Mouse (Mus musculus) kidney, embryonic 15.5 days (tissue): ENCODE data around the gene Mtch2. TPM values are rescaled to one million over a fixed set of nuclear protein-coding genes. Genes with fewer than 3 reads are reported as not detected.

Experiments used
- ATAC-seq: fragments of 200-750 bp; cut with Nextera tagmentation; replicated peaks from 2 replicates; pipeline ENCODE4 v1.8.0; 2017; ENCODE audit warnings: moderate TSS enrichment; ENCODE audit not compliant: low FRiP score
- H3K27ac ChIP-seq: fragments of 300-500 bp; sonication (generic); 2 replicates; pipeline ENCODE4 v1.5.1; 2015; ENCODE audit warnings: mild to moderate bottlenecking, inconsistent platforms
- H3K27me3 ChIP-seq: fragments of 300-500 bp; sonication (generic); 2 replicates; pipeline ENCODE4 v1.6.1; 2015; ENCODE audit warnings: inconsistent platforms
- H3K36me3 ChIP-seq: fragments of 300-500 bp; sonication (generic); 2 replicates; pipeline ENCODE4 v1.6.1; 2015; ENCODE audit warnings: inconsistent platforms
- H3K4me1 ChIP-seq: fragments of 300-500 bp; sonication (generic); 2 replicates; pipeline ENCODE4 v1.6.1; 2015; ENCODE audit warnings: inconsistent platforms
- H3K4me2 ChIP-seq: fragments of 300-500 bp; sonication (generic); 2 replicates; pipeline ENCODE4 v1.6.1; 2015; ENCODE audit warnings: moderate library complexity, mild to moderate bottlenecking, inconsistent platforms
- H3K4me3 ChIP-seq: fragments of 300-500 bp; sonication (generic); replicated peaks from 2 replicates; pipeline ENCODE4 v1.5.1; 2015; ENCODE audit warnings: mild to moderate bottlenecking, inconsistent platforms
- H3K9ac ChIP-seq: fragments of 300-500 bp; sonication (generic); 2 replicates; pipeline ENCODE4 v1.6.1; 2015; ENCODE audit warnings: mild to moderate bottlenecking, inconsistent platforms
- H3K9me3 ChIP-seq: fragments of 300-500 bp; sonication (generic); replicated peaks from 2 replicates; pipeline ENCODE4 v1.6.1; 2016; ENCODE audit warnings: inconsistent platforms
- WGBS: fragments of 180-500 bp; shearing (Covaris S2); methylation state at CpG from one replicate; pipeline ENCODE4 v1.1.7; 2015; ENCODE audit warnings: mixed read lengths; 5-methylcytosine and 5-hydroxymethylcytosine counted together
- polyA plus RNA-seq: library from polyadenylated mRNA; unstranded; fragments of >200 nt; fragmentation: Nextera tagmentation; extraction: Ambion mirVana; gene quantifications from 2 replicates; pipeline ENCODE4 v1.2.1, GENCODE M21; 2015

Gene Mtch2
- polyA plus RNA-seq, 1 experiment from 2014 or later: 208 TPM

DNA sequence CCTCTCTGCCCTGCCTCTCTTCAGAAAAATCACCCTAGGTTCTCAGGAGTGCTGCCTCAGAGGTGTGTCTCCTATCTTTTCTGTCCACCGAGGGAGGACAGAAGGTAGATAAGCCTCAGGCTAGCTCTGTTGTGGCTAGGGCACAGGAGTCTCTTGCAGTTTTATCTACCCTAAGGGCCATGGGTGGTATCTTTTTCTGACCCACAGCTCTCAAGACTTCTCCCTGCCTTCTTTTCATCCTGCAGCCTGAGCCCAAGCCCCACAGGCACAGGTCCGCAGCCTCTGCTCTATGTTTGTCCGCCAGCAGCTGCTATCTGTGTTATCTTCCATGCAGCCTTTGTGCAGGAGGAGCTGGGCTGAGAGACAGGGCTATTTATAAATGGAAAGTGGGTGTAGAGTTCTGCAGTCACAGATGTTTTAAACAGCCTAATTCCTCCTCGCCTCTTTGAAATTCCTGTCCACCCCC lies 23.2 kb downstream of the Mtch2 start:
- Histone ChIP-seq H3K9me3 (no peaks in the 10 kb centered on the region), H3K9ac (no peak overlapping the region), H3K4me3 (no peak overlapping the region), H3K4me1 (no peaks in the 10 kb centered on the region), H3K36me3 (peaks cover 30% of the 10 kb centered on the region), H3K27ac (no peak overlapping the region), H3K27me3 (no peaks in the 10 kb centered on the region), H3K4me2 (no peak overlapping the region)
- 39% methylated on average over 4 of the region's 4 CpGs for WGBS
- ATAC-seq: peak; percentile 47; the same call in 1 of the 2 replicates

DNA sequence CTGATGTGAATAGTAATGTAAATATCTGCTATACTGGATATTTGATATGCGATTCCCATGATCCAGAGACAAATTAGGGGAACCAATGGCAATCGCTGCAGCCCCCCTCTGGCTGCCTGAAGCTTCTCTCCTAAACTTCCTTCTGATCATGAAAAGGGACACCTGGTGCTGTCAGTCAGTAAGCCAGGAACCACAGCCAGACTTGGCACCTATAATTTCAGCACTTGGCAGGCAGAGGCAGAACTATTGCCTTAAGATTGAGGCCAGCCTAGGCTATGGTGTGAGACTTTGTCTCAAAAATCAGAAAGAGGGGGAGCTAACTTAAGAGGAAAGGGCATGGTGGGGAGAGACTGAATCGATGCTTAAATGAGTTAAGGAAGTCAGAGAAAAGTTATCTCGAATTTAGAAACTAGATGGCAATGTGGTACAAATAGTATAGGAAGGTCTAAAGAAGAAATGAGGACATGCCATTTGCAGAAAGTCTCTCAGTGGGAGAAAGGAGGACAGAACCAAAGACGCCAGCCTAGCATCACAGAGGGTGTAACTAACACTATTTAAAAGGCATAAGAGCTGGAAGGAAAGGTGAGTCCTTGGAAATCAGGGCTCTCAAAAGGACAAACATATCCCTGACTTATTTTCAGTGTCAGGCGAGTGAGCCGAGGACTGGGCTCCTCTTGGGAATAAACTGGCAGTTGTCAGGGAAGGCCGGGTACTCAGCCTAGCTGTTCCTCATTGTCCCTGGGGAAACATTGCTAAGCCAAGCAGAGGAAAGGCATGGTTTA lies 24.4 kb downstream of the Mtch2 start:
- Histone ChIP-seq H3K9ac (no peak overlapping the region), H3K4me2 (no peak overlapping the region), H3K27ac (no peak overlapping the region), H3K36me3 (peaks cover 19% of the 10 kb centered on the region), H3K4me1 (no peaks in the 10 kb centered on the region), H3K4me3 (no peak overlapping the region), H3K9me3 (no peaks in the 10 kb centered on the region), H3K27me3 (no peaks in the 10 kb centered on the region)
- ATAC-seq: no peak
- WGBS: 65% methylated on average over 8 of the region's 8 CpGs

DNA sequence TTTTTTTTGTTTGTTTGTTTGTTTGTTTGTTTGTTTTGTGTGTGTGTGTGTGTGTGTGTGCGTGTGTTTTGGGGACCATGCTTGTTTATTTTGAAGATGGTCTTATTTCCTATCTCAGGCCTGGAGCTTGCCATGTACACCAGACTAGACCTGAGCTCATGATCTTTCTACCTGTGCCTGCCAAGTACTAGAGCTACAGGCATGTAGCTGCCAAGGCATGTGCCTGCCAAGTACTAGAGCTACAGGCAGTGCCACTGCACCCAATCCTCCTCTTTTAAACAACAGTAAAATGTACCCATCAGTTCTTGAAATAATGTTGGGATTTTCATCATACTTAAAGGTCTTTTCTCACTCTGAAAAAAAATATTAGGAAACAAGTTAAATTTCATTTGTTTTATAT lies 27.1 kb downstream of the Mtch2 start:
- 88% methylated on average over 1 of the region's 1 CpGs for WGBS
- no peak overlapping the region for H3K27ac ChIP-seq
- no peak for ATAC-seq
- no peak overlapping the region for H3K4me2 ChIP-seq
- no peaks in the 10 kb centered on the region for H3K4me1 ChIP-seq
- H3K9me3 ChIP-seq: no peaks in the 10 kb centered on the region
- H3K27me3 ChIP-seq: no peaks in the 10 kb centered on the region
- H3K9ac ChIP-seq: no peak overlapping the region
- H3K36me3 ChIP-seq: no peaks in the 10 kb centered on the region
- no peak overlapping the region for H3K4me3 ChIP-seq

DNA sequence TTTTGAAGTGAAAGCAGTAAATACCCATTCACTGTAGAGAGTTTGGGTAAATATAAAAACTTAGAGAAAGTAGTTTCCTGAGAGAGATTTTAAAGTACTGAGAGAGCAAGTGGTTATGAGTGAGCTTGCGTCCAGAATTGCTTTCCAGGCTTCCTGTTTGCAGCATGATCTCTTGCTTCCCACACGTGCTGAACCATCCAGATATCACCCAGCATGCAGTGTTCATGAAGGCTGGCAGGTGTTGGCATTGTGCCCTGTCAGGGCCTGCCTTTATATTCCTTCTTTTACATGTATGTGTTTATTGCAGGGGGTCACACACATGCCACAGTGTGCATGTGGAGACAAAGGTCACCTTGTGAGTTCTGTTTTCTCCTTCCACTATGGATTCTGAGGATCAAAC lies 28.3 kb downstream of the Mtch2 start:
- Histone ChIP-seq H3K9ac (no peak overlapping the region), H3K4me1 (no peaks in the 10 kb centered on the region), H3K27me3 (no peaks in the 10 kb centered on the region), H3K9me3 (no peaks in the 10 kb centered on the region), H3K27ac (no peak overlapping the region), H3K4me3 (no peak overlapping the region), H3K36me3 (no peaks in the 10 kb centered on the region), H3K4me2 (no peak overlapping the region)
- WGBS: 61% methylated on average over 2 of the region's 2 CpGs
- no peak for ATAC-seq

DNA sequence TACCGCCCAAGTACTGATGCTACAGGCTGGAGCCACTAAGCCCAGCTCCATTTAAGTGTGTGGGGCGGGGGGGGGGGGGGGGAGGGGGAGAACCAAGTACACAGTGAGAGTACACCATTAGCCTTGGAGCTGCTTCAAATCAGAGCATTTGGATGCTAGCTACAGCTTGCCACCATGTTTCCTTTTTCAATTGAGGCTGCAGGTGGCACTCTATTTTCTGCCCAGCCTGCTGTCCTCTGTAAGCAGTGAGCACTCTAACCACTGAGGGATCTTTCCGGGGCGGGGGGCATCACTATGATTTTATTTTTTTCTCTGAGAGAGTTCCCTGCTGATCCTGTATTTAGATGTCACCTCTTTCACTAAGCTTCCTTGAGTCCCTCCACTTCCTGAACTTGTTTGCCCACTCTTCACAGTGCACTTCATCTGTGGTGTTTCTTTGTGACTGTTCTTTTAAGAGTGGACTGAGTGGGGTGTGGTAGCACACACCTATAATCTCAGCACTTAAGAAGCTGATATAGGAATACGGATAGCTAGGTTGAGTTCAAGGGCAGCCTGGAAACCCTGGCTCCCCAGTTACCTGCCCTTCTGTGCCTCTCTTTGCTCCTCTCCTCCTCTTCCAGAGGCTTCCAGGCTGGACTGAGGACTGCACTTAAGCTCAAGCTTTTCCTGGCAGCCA lies 30.8 kb downstream of the Mtch2 start:
- Histone ChIP-seq H3K4me3 (no peak overlapping the region), H3K4me2 (no peak overlapping the region), H3K27me3 (no peaks in the 10 kb centered on the region), H3K36me3 (no peaks in the 10 kb centered on the region), H3K9ac (no peak overlapping the region), H3K27ac (no peak overlapping the region), H3K9me3 (no peaks in the 10 kb centered on the region), H3K4me1 (no peaks in the 10 kb centered on the region)
- ATAC-seq: no peak
- 62% methylated on average over 5 of the region's 5 CpGs for WGBS

DNA sequence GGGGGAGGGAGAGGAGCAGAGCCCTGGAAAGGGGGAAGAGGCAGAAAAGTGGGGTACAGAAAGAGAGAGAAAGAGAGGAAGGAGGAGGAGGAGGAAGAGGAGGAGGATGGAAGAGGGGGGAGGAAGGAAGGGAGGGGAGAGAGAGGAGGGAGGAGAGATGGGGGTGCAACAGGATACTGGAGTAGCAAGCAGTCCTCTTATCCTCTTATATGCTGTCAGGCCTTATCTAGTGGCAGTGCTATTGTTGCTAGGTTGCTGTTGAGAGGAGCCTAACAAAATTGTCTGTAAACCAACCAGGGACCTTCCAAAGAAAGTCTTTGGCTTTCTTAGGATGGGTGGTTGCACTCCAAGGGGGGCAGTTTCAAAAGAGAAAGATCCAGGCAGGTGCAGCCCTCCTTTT lies 32.5 kb downstream of the Mtch2 start:
- Histone ChIP-seq H3K27me3 (peaks cover 5% of the 10 kb centered on the region), H3K4me1 (no peaks in the 10 kb centered on the region; the same call in 1 of the 2 replicates), H3K4me2 (no peak overlapping the region), H3K9ac (no peak overlapping the region), H3K4me3 (no peak overlapping the region), H3K36me3 (no peaks in the 10 kb centered on the region), H3K27ac (no peak overlapping the region), H3K9me3 (0 out of 2 replicates have a peak, but pooled peaks cover 2% of the 10 kb centered on the region)
- no peak for ATAC-seq

DNA sequence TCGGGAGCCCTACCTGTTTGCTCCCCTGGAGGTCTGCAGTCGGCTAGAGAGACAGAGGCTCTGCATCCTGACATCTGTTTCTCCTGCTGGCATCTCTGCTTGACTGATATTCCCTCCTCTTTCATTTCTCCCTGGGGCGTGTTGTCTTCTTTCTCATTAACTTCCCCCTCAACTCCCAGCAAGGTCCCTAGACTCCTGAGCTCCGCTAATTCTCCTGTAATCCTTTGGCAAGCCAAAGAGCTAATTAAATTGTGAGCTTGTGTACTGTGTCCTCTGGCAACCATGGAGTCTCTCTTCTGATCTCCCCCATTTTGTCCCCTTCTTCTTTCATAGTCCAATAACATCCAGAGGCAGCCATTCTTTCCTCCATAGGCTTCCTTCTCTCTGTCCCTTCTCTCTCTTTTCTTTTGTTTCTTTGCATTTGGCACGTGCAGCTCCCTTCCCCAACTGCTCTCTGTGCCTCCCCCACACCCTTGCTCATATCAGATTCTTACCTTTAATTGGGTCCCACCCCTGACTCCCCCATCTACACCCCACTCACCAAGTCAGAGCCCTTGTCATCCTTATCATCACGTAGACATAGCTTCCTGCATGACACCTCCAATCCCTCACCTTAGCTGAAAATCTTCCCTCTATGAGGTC lies 33.3 kb downstream of the Mtch2 start:
- Histone ChIP-seq H3K9me3 (0 out of 2 replicates have a peak, but pooled peaks cover 2% of the 10 kb centered on the region), H3K27me3 (peaks cover 14% of the 10 kb centered on the region), H3K4me1 (peaks cover 7% of the 10 kb centered on the region), H3K36me3 (no peaks in the 10 kb centered on the region), H3K9ac (no peak overlapping the region), H3K4me2 (no peak overlapping the region), H3K4me3 (no peak overlapping the region), H3K27ac (no peak overlapping the region)
- 33% methylated on average over 6 of the region's 6 CpGs for WGBS
- no peak for ATAC-seq

DNA sequence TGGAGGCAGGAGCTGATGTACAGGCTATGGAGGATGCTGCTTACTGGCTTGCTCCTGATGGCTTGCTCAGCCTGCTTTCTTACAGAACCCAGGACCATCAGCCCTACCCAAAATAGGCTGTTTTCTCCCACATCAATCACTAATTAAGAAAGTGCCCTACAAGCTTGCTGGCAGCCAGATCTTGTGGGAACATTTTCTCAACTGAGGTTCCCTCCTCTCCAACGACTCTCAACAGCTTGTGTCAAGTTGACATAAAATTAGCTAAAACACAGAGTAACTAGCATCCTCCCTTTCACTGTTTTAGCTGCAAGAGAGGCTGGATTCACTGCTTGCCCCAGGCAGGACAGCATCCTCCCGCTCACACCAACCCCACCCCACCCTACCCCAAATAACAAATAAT lies 34.9 kb downstream of the Mtch2 start:
- no peak for ATAC-seq
- H3K4me1 ChIP-seq: peaks cover 21% of the 10 kb centered on the region
- H3K27ac ChIP-seq: no peak overlapping the region
- WGBS: 77% methylated on average over 2 of the region's 2 CpGs
- H3K9me3 ChIP-seq: 0 out of 2 replicates have a peak, but pooled peaks cover 2% of the 10 kb centered on the region
- no peak overlapping the region for H3K4me2 ChIP-seq
- H3K9ac ChIP-seq: no peak overlapping the region
- no peak overlapping the region for H3K4me3 ChIP-seq
- H3K36me3 ChIP-seq: no peaks in the 10 kb centered on the region
- H3K27me3 ChIP-seq: peaks cover 30% of the 10 kb centered on the region

DNA sequence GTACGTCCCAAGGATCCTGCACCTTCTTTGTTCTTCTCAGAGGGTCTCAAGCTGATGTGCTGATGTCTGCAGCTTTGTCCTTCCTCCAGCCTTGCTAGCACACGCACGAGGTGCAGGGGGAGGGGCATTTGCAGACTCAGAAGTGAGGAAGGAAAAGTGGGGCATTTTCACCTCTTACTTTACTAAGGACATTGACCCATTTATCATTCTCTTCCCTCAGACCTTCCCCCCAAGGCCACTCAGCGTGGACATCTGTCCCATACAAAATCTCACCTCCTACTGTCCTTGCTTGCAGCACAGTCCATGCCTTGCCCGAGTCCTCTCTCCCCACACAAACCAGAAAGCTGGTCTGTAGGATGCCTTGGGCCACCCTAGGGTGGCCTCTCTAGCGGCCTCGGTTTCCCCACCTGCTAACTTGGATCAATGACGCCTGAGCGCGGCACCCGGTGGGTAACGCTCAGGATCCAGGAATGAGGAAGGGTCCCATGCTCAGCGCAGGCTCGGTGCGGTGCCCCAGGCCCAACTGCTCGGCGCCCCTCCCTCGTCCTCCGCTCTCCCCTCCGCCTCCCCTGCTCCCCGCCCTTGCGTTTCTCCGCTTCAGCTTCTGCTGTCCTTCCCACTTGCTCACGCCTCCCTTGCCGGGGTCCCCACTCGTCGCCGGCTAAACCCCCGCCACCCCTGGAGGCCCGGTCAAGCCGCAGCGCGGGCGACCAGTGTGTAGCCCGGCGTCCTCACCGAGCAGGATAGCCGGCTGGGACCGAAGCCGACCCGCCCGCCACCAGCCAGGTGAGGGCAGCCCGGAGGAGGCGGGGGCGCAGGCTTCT lies 38.5 kb downstream of the Mtch2 start, which contains the start of gene C1qtnf4:
TSS of gene C1qtnf4 (plus strand) at position 643 of the 824 bp plus-strand sequence.
- peaks cover 56% of the 10 kb centered on the region for H3K27me3 ChIP-seq

DNA sequence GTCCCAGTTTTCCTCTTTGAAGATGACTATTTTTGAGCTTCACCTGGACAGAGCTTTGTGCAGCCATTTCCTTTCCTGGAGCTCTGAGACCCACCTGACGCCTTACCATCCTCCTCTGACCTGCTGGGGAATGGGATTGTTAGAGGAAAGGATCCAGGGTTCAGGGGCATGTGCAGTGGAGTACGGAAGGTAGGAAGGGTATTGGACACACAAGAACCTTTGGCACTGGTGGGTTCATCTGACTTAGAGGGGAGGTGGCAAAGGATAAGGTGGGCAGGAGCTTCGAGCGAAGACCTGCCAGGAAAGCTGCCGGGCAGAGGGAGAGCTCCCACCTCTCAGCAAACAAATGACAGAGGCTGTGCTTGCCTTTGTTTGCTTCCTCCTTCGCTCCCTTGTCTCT lies 39.5 kb downstream of the Mtch2 start:
- H3K4me2 ChIP-seq: peak overlapping the region; percentile 97
- no peak overlapping the region for H3K9ac ChIP-seq
- ATAC-seq: no peak
- no peaks in the 10 kb centered on the region for H3K36me3 ChIP-seq
- peak overlapping the region; percentile 57; the same call in 1 of the 2 replicates for H3K4me3 ChIP-seq
- WGBS: 37% methylated on average over 6 of the region's 6 CpGs
- no peak overlapping the region for H3K27ac ChIP-seq
- peaks cover 56% of the 10 kb centered on the region for H3K27me3 ChIP-seq
- H3K4me1 ChIP-seq: peaks cover 36% of the 10 kb centered on the region
- 0 out of 2 replicates have a peak, but pooled peaks cover 2% of the 10 kb centered on the region for H3K9me3 ChIP-seq

More for the DNA sequence above, 38.5 kb downstream of the Mtch2 start, which contains the start of gene C1qtnf4:
- Histone ChIP-seq H3K27ac (no peak within 1 kb of the TSS), H3K4me3 (peak within 1 kb of the TSS; percentile 57), H3K9ac (peak within 1 kb of the TSS; percentile 65), H3K4me2 (peak within 1 kb of the TSS; percentile 97), H3K9me3 (0 out of 2 replicates have a peak, but pooled peaks cover 2% of the 10 kb centered on the region), H3K36me3 (no peaks in the 10 kb centered on the region), H3K4me1 (peaks cover 36% of the 10 kb centered on the region)
- ATAC-seq: peak; percentile 31
- WGBS: under 1% methylated on average over 45 of the region's 45 CpGs

DNA sequence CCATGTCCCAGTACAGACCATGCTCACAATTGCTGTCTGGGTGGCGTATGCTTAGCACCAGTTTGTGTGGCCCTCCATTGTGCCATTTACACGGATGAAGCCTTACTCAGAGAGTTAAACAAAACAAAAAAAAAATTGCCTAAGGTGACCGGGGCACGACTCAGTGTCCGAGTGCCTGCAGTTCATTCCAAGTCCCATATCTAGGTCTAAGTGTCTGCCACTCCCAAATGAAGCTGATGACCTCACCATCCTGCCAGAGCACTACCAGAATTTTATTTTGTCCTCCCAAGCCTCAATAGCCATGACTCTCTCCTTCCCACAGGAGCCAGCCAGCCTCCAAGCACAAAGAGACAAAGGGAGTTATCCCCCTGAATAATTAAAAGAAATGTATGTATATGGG lies 40.7 kb downstream of the Mtch2 start:
- Histone ChIP-seq H3K36me3 (no peaks in the 10 kb centered on the region), H3K4me2 (no peak overlapping the region), H3K27me3 (peaks cover 56% of the 10 kb centered on the region), H3K9ac (no peak overlapping the region), H3K4me1 (peaks cover 36% of the 10 kb centered on the region), H3K4me3 (no peak overlapping the region), H3K9me3 (0 out of 2 replicates have a peak, but pooled peaks cover 2% of the 10 kb centered on the region), H3K27ac (no peak overlapping the region)
- no peak for ATAC-seq
- WGBS: 73% methylated on average over 5 of the region's 5 CpGs
